Mouse (Mus musculus) erythroid progenitor cell, adult 5-6 weeks (primary cell): ENCODE measurements around the gene Nxn. TPM values are rescaled to one million over a fixed set of nuclear protein-coding genes. Genes with fewer than 3 reads are reported as not detected.
A peak's percentile ranks its signal among the peaks of the same experiment; 100 is the strongest.

Source experiments
- ATAC-seq: replicated peaks from 2 replicates; pipeline ENCODE4 v1.8.0; 2016; ENCODE audit warnings: moderate number of reproducible peaks, mild to moderate bottlenecking, moderate TSS enrichment, inconsistent platforms; ENCODE audit not compliant: poor library complexity, low FRiP score, severe bottlenecking
- total RNA-seq, 2 experiments: library from RNA; stranded (forward) in 1 of 2; stranded (reverse) in 1 of 2; fragments of 150-400 nt in 1 of 2; fragments of 186-747, 209-891 nt in 1 of 2; gene quantifications; 2 replicates each; pipeline versions ENCODE4 v1.2.3 to v1.2.4; 2015 to 2017; ENCODE audit warnings: low replicate concordance in 2 of 2

Nxn gene
- total RNA-seq, 2 experiments from 2014 or later: 0.98 to 2.1 TPM

DNA sequence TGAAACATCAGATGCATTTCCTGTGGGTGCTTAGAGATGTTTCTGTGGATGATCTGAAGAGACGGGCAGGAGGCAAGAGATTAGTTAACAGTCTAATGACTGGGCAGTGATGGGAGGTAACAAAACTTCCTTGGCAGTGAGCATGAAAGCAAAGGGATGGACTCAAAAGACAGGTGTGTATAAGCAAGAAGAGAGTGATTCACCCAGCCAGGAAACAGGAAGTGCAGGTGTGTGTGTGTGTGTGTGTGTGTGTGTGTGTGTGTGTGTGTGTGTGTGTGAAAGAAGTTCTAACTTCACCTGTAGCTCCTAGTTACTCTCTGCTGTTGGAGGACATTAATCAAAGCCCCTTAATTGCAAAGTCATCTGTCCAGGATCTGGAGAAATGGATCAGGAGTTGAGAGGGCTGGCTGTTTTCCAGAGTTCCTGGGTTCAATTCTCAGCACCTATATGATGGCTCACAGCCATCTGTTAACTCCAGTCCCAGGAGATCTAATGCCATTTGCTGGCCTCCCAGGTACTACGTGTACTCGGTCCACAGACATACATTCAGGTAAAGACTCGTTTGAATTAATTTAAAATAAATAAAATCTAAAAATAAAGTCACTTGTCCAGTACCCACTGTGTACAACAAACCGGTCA lies 6.8 kb upstream of the Nxn start:
- ATAC-seq: no peak

GRCm38 (mm10) chr11:76405113-76405512 lies 6.2 kb upstream of the Nxn start:
- no peak for ATAC-seq

GRCm38 (mm10) chr11:76401398-76401797 lies 2.5 kb upstream of the Nxn start:
- no peak for ATAC-seq

GRCm38 (mm10) chr11:76399587-76400330 lies 819 bp upstream of the Nxn start:
- ATAC-seq: peak; percentile 27; the same call in 1 of the 2 replicates

GRCm38 (mm10) chr11:76398312-76398797 lies 585 bp downstream of the Nxn start:
- no peak for ATAC-seq

GRCm38 (mm10) chr11:76397650-76398311 lies 1.2 kb downstream of the Nxn start:
- no peak for ATAC-seq

- ATAC-seq: no peak
Measured at GRCm38 (mm10) chr11:76392996-76393395, 5.9 kb downstream of the Nxn start.

GRCm38 (mm10) chr11:76392532-76392931 lies 6.4 kb downstream of the Nxn start:
- no peak for ATAC-seq

- ATAC-seq: no peak
Measured at GRCm38 (mm10) chr11:76388711-76389110, 10.2 kb downstream of the Nxn start.

- ATAC-seq: no peak
Measured at GRCm38 (mm10) chr11:76387097-76387496, 11.8 kb downstream of the Nxn start.

DNA sequence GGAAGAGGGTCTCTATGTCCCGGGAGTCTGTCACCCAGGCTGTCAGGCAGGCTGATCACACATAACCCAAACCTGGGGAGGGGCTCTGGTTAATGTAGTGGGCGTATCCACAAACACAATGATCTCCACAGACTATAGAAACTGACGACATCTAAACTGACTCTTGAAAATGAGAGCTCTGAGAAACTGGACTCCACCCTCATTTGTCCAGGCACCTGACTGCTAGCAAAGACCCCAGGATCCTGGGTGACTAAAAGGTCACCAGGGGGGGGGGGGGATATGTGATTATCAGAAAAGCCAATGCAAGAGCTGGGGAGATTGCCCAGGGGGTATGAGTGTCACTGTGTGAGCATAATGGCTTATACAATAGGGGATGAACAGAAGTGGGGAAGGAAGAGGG lies 13.2 kb downstream of the Nxn start:
- ATAC-seq: no peak

DNA sequence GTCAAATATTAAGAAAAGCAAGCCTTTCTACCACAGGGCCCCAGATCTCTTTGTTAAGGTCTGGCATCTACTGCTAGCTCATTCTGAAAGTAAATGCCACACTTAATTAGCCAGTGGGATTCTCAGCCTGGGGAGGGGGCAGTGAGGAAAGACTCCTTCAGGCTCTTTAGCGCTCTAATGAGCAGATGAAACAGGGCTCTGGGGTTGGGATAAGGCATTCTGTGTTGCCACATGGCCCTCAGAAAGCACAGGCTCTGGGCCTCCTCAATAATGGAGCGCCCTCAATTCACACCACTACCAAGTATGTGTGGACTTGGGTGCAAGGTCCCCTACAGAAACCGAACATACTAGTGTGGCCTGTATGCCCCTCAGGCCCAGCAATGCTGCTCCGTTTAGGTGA lies 13.9 kb downstream of the Nxn start:
- ATAC-seq: no peak

- no peak for ATAC-seq
Measured at GRCm38 (mm10) chr11:76384307-76384706, 14.6 kb downstream of the Nxn start.

DNA sequence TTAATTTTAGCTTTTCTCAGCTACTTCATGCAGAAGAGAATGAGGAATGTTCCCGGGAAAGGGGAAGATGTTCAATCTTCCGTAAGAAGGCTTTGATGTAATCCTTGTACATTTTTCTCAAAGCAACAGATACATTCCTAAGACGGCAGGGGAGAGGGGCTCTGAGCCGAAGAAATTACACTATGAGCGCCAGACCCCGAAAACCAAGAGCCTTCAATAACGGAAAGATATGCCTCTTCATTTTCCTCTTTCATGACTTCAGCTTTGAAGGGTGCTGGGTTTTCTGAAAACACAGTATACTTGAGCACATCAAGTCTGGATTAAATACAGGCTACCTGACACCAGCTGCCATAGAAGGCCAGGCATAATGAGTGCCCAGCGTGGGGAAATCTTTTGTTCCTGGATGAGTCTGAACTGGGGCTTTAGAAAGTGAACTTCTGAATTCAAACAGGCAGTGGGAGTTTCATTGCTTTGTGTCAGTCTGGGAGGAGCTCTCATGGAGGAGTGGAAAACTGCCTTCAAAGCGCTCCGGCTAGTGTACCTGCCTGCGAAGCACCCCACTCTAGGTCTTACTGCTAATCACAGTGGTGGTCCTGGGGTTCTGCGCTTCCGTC lies 16.1 kb downstream of the Nxn start:
- no peak for ATAC-seq

DNA sequence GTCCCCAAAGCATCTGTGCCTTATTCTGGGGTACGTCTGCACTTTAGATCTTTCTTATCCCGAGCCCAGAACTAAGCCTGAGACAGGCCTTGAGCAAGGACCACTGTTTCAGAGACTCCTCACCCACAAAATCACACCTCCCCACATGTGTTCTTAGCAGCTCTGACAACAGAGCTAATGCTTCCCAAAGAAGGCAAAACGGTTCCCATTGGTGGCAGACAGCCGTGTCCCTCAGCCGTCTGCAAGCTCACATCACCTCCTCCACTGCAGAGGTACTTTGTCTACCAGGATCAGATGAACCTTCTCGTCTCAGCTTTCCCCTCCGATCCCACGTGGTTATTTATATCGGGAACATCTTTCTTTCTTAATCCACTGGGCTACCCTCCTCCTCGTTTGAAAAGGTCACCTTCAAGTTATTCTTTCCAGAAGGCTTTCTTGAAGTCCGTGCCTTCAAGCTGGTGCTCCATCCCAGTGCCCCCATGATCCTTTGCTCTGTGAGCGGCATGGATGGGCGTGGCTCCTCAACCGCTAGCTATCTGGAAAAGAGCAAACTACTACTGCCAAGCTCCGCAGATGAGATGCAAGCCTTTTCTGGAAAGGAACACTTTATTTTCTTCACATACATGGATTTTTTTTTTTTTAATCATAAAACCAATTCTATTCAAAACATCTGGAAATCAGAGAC lies 17.6 kb downstream of the Nxn start:
- no peak for ATAC-seq

DNA sequence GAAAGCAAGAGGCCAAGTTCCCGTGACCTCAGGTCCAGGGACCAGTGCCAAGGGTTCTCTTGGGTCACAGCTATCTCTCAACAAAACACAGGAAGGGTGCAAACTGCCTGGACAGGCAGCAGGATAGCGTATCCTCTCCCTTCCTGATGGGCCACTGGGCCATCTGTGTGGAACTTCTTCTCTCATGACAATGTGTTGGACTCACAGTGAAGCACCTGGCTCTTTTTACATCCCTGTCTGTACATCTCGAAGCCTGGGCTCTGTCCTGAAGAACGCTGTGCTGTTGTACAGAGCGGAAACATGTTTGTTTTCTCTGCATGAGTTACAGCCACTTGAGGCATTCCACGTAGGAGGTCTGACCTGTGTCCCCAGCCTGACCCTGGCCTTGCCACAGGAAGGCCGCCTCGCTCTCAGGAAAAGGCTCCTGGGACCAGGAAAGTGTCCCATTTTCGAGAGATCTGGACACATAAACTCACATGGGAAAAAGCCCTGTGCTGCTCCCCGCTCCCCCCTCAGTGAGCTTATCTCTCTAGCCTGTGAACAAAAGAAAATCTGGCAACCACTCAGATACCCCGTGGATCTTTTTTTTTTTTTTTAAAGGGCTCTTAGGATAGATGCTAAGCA lies 18.9 kb downstream of the Nxn start:
- no peak for ATAC-seq

DNA sequence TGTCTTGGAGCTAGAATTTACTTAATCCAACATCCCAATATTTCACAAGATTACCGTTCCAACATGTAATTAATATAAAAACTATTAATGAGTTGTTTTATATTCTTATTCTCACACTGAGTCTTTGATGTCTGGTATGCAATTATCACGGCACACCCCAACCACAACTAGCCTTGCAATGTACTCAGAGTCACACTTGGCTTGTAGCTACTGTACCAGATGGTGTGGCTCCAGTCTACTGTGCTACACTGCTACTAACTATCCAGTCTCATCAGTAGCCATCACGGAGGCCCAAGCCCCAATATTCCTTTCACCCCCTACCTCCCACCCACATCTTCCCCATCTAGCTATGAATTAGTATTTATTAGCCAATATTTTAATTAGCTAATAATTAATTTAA lies 22.5 kb downstream of the Nxn start:
- ATAC-seq: no peak

GRCm38 (mm10) chr11:76374491-76375185 lies 24.3 kb downstream of the Nxn start:
- no peak for ATAC-seq

DNA sequence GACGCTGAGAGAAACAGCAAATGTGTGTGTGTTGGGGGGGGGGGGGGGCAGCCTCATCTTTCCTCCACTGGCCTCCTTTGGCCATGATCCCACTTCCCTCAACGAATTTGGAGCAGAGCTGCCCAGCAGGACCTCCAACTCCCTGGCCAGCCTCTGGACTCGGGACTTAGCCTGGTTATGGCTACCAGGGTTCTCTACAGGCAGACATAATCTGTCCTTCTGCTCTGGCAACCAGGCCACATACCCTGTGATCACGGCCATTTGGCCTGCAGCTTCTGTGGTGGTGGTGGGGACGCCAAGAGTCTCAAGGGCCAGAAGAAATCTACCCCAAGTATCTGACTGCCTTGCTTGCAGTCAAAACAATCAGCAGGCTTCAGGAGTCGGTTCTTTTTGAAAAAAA lies 26.4 kb downstream of the Nxn start:
- no peak for ATAC-seq
